Mouse (Mus musculus): ENCODE measurements at regions not wholly inside any gene's neighbourhood (a gene's known extent, or its start where the extent isn't known, plus 50 kb on each side); places are given as distances from the start of the nearest gene placed in this dataset.

DNA sequence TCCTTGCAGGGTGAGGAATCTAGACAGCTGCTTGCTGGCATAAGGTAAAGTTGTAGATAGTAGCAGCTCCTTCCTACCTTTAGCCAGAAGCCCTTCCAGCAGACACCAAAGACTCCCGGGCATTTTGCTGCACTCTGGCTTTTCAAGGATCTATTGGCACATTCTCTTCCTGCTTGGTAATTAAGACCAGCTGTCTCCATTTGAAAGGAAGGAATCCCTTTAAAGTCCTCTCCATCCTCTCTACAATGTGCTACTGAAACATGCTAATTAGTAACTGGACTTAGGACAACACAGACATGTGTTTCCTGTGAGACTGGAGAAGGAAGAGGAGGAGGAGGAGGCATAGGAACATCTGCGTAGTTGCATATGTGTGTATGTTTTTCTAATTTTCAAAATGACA, 189.3 kb downstream of the Csl start:
- H3K4me3 ChIP-seq (ENCODE audit: low read depth, low read length): no peak overlapping the region
- DNase-seq (ENCODE audit: low spot score) (no peak), ATAC-seq (replicated peaks; ENCODE audit: low FRiP score) (no peak)
- no peaks in the 10 kb centered on the region for H3K27me3 ChIP-seq (replicated peaks; ENCODE audit: control insufficient read depth, insufficient read depth, low read length)
- H3K9ac ChIP-seq (ENCODE audit: low read depth, low read length): no peak overlapping the region
- no peaks in the 10 kb centered on the region for H3K4me1 ChIP-seq (replicated peaks; ENCODE audit: control insufficient read depth, insufficient read depth, low read length)
- H3K4me2 ChIP-seq: no peak overlapping the region
- 59% methylated on average over 2 of the region's 2 CpGs for WGBS
- H3K36me3 ChIP-seq (ENCODE audit: control insufficient read depth, insufficient read depth, low read length): no peaks in the 10 kb centered on the region
- H3K27ac ChIP-seq (ENCODE audit: low read depth, low read length): no peak overlapping the region
- no peaks in the 10 kb centered on the region for H3K9me3 ChIP-seq (ENCODE audit: control insufficient read depth, low read length)

DNA sequence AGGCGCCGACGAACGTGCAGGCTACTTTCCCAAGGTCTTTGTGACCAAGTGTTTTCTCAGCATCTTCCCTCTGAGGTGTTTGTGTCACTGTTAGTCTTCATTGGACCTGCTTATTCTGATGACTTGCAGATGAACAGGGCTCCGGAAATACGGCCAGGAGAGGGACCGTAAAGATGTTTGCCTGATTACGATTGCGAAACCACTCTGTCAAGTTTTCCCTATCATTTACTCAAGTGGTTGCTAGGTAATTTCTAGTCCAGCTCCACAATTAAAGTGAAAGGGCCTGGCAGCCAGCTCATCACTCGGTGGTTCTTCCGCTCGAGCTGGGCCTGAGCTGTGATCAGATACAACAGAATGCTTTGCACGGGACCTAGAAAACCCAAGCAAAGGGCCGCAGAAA, 185.5 kb downstream of the Csl start:
- no peaks in the 10 kb centered on the region for H3K4me1 ChIP-seq (replicated peaks; ENCODE audit: control insufficient read depth, insufficient read depth, low read length)
- H3K27me3 ChIP-seq (replicated peaks; ENCODE audit: control insufficient read depth, insufficient read depth, low read length): no peaks in the 10 kb centered on the region
- no peaks in the 10 kb centered on the region for H3K36me3 ChIP-seq (ENCODE audit: control insufficient read depth, insufficient read depth, low read length)
- H3K4me3 ChIP-seq (ENCODE audit: low read depth, low read length): no peak overlapping the region
- H3K9ac ChIP-seq (ENCODE audit: low read depth, low read length): no peak overlapping the region
- ATAC-seq (replicated peaks; ENCODE audit: low FRiP score): no peak
- WGBS: 74% methylated on average over 14 of the region's 14 CpGs
- H3K4me2 ChIP-seq: no peak overlapping the region
- H3K27ac ChIP-seq (ENCODE audit: low read depth, low read length): no peak overlapping the region
- H3K9me3 ChIP-seq (ENCODE audit: control insufficient read depth, low read length): no peaks in the 10 kb centered on the region
- no peak for DNase-seq (ENCODE audit: low spot score)

DNA sequence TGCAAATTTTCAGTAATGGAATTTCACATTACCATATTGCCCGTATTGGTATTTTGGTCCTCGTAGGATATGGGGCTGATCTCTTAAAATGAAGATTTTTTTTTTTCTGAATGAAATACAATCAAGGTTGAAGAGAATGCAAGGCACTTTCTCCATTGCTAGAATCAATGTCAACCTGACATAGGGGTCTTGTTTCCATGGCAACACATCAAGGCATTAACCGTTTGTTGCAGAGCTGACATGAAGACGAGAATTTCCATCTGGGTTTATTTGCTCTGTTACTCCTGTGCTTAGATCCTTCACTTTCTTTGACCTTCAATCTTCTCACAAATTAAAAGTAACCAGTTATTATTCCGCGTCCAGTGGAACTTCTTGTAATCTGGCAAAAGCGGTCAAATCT, 184.2 kb downstream of the Csl start:
- no peak for ATAC-seq (replicated peaks; ENCODE audit: low FRiP score)
- no peak for DNase-seq (ENCODE audit: low spot score)

DNA sequence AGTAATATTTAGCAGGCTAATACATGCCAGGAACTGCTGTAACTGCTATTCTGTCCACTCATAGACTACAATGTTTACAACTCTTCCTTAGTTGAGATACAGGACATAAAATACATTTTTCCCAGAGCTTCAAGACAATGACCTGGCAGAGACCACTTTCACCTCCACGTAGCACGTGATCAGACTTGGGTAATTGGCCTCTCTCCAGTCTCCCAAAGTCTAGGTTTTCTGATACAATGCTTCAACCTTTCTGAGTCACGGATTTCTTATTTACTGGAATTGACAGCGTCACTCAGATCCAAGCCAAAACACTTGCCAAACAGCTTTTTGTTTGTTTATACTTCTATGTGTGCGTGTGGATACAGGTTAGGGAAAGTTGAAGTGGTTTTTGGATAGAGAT, 183.2 kb downstream of the Csl start:
- no peak for DNase-seq (ENCODE audit: low spot score)
- Histone ChIP-seq H3K9me3 (ENCODE audit: control insufficient read depth, low read length) (no peaks in the 10 kb centered on the region), H3K4me3 (ENCODE audit: low read depth, low read length) (no peak overlapping the region), H3K27me3 (replicated peaks; ENCODE audit: control insufficient read depth, insufficient read depth, low read length) (no peaks in the 10 kb centered on the region), H3K4me1 (replicated peaks; ENCODE audit: control insufficient read depth, insufficient read depth, low read length) (no peaks in the 10 kb centered on the region), H3K27ac (ENCODE audit: low read depth, low read length) (no peak overlapping the region), H3K9ac (ENCODE audit: low read depth, low read length) (no peak overlapping the region), H3K4me2 (no peak overlapping the region), H3K36me3 (ENCODE audit: control insufficient read depth, insufficient read depth, low read length) (no peaks in the 10 kb centered on the region)
- WGBS: 77% methylated on average over 5 of the region's 5 CpGs
- ATAC-seq (replicated peaks; ENCODE audit: low FRiP score): no peak

More for the DNA sequence above, 184.2 kb downstream of the Csl start:
- 90% methylated on average over 7 of the region's 7 CpGs for WGBS
- Histone ChIP-seq H3K9me3 (ENCODE audit: control insufficient read depth, low read length) (no peaks in the 10 kb centered on the region), H3K4me2 (no peak overlapping the region), H3K4me3 (ENCODE audit: low read depth, low read length) (no peak overlapping the region), H3K36me3 (ENCODE audit: control insufficient read depth, insufficient read depth, low read length) (no peaks in the 10 kb centered on the region), H3K9ac (ENCODE audit: low read depth, low read length) (no peak overlapping the region), H3K27ac (ENCODE audit: low read depth, low read length) (no peak overlapping the region), H3K4me1 (replicated peaks; ENCODE audit: control insufficient read depth, insufficient read depth, low read length) (no peaks in the 10 kb centered on the region), H3K27me3 (replicated peaks; ENCODE audit: control insufficient read depth, insufficient read depth, low read length) (no peaks in the 10 kb centered on the region)

DNA sequence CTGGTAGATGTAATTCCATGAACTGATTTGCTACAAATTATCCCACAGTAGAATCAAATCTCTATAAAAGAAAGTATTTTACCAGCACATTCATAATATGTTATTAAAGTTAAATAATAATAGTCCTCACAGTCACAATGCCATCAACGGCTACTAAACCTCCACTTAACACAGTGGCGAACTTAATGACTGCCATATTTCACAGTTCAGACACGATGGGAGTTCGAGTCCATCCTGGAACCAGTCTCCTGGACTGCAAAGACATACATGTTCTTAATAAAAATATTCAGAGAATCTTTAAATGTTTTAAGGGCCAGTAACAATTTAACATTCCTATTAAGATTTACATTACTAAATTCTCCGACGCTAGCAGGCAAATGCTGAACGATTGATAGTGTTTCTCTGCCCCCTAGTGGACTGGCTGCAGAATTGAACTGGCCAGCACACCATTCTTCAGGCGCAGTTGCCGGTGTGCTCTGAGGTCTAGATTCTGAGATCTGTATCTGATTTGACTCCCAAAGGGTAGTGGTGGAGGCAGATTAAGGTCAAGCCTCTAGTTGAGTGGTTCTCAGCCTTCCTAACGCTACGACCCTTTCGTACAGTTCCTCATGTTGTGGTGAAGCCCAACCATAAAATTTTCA, 182.3 kb downstream of the Csl start:
- 26% methylated on average over 12 of the region's 12 CpGs for whole genome bisulfite sequencing
- Histone ChIP-seq H3K36me3 (ENCODE audit: control insufficient read depth, insufficient read depth, low read length) (no peaks in the 10 kb centered on the region), H3K4me3 (ENCODE audit: low read depth, low read length) (no peak overlapping the region), H3K27me3 (replicated peaks; ENCODE audit: control insufficient read depth, insufficient read depth, low read length) (no peaks in the 10 kb centered on the region), H3K4me2 (no peak overlapping the region), H3K9ac (ENCODE audit: low read depth, low read length) (no peak overlapping the region), H3K27ac (ENCODE audit: low read depth, low read length) (no peak overlapping the region), H3K4me1 (replicated peaks; ENCODE audit: control insufficient read depth, insufficient read depth, low read length) (no peaks in the 10 kb centered on the region), H3K9me3 (ENCODE audit: control insufficient read depth, low read length) (no peaks in the 10 kb centered on the region)
- DNase-seq (ENCODE audit: low spot score) (no peak), ATAC-seq (replicated peaks; ENCODE audit: low FRiP score) (no peak; the same call in 1 of the 2 replicates)

DNA sequence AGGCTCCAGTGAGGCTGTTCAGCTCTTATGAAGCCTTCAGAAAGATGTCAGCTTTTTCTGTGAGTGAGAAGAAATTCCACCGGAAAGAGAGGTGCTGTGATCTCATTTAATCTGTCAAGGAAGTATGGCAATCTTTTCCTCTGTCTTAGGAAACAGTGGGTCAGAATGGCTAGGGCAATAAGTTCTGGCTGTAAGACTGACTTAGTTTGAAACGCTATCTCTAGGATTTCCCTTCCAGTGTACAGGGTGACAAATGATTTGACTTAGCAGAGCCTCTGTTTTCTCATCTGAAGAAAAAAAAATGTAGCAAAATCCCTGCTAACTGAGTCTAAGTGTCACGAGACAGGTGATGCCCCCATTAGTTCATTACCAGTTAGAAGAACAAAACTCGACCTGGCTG, 181.1 kb downstream of the Csl start:
- no peak for DNase-seq (ENCODE audit: low spot score)
- H3K9ac ChIP-seq (ENCODE audit: low read depth, low read length): no peak overlapping the region
- no peaks in the 10 kb centered on the region for H3K27me3 ChIP-seq (replicated peaks; ENCODE audit: control insufficient read depth, insufficient read depth, low read length)
- no peaks in the 10 kb centered on the region for H3K36me3 ChIP-seq (ENCODE audit: control insufficient read depth, insufficient read depth, low read length)
- 40% methylated on average over 4 of the region's 4 CpGs for WGBS
- H3K27ac ChIP-seq (ENCODE audit: low read depth, low read length): no peak overlapping the region
- no peak overlapping the region for H3K4me2 ChIP-seq
- no peak for ATAC-seq (replicated peaks; ENCODE audit: low FRiP score)
- H3K4me3 ChIP-seq (ENCODE audit: low read depth, low read length): no peak overlapping the region
- H3K4me1 ChIP-seq (replicated peaks; ENCODE audit: control insufficient read depth, insufficient read depth, low read length): no peaks in the 10 kb centered on the region
- no peaks in the 10 kb centered on the region for H3K9me3 ChIP-seq (ENCODE audit: control insufficient read depth, low read length)

DNA sequence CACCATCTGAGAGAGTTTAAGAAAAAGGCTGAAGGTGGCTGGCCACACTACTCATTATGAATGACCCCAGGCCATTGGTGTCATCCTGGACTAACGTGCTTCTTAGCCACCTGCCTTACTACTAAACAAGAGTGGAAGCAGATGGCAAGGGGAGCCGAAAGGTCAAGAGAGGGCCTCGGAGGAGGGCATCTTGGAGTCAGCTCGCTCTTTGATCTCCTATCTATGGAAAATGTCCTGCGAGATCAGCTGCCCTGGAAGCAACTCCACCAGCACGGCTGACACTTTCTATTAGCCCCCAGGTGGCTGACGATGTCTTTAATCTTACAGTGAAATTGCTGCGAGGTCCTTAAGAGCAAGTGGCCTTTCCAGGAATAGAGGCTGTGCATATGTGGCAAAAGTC, 179.3 kb downstream of the Csl start:
- no peak for DNase-seq (ENCODE audit: low spot score)
- 44% methylated on average over 8 of the region's 8 CpGs for WGBS
- Histone ChIP-seq H3K9me3 (ENCODE audit: control insufficient read depth, low read length) (no peaks in the 10 kb centered on the region), H3K27me3 (replicated peaks; ENCODE audit: control insufficient read depth, insufficient read depth, low read length) (no peaks in the 10 kb centered on the region), H3K4me1 (replicated peaks; ENCODE audit: control insufficient read depth, insufficient read depth, low read length) (no peaks in the 10 kb centered on the region), H3K9ac (ENCODE audit: low read depth, low read length) (no peak overlapping the region), H3K27ac (ENCODE audit: low read depth, low read length) (no peak overlapping the region), H3K4me3 (ENCODE audit: low read depth, low read length) (no peak overlapping the region), H3K4me2 (no peak overlapping the region), H3K36me3 (ENCODE audit: control insufficient read depth, insufficient read depth, low read length) (no peaks in the 10 kb centered on the region)
- ATAC-seq (replicated peaks; ENCODE audit: low FRiP score): no peak

DNA sequence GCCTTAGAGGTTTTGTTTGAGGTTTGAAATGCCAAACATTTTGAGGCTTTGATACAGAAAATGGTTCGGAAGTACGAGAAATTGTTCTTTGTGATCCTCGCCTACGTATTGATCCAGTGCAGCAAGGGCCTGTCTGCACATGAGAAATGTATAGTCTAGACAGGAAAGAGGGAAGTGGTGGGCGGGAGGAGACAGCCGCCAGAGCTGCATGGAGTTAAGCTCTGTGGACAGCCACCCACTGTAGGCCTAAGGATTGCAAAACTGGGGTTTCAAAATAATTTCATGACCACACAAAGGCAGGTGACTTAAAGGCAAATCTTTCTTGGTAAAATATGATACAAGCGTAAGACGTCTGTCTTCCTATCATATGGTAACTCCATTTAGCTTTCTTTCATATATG, 178.4 kb downstream of the Csl start:
- no peak overlapping the region for H3K27ac ChIP-seq (ENCODE audit: low read depth, low read length)
- DNase-seq (ENCODE audit: low spot score): no peak
- no peak for ATAC-seq (replicated peaks; ENCODE audit: low FRiP score)
- no peaks in the 10 kb centered on the region for H3K27me3 ChIP-seq (replicated peaks; ENCODE audit: control insufficient read depth, insufficient read depth, low read length)
- no peaks in the 10 kb centered on the region for H3K4me1 ChIP-seq (replicated peaks; ENCODE audit: control insufficient read depth, insufficient read depth, low read length)
- WGBS: 54% methylated on average over 8 of the region's 8 CpGs
- no peaks in the 10 kb centered on the region for H3K36me3 ChIP-seq (ENCODE audit: control insufficient read depth, insufficient read depth, low read length)
- H3K4me2 ChIP-seq: no peak overlapping the region
- H3K9ac ChIP-seq (ENCODE audit: low read depth, low read length): no peak overlapping the region
- no peak overlapping the region for H3K4me3 ChIP-seq (ENCODE audit: low read depth, low read length)
- H3K9me3 ChIP-seq (ENCODE audit: control insufficient read depth, low read length): no peaks in the 10 kb centered on the region

DNA sequence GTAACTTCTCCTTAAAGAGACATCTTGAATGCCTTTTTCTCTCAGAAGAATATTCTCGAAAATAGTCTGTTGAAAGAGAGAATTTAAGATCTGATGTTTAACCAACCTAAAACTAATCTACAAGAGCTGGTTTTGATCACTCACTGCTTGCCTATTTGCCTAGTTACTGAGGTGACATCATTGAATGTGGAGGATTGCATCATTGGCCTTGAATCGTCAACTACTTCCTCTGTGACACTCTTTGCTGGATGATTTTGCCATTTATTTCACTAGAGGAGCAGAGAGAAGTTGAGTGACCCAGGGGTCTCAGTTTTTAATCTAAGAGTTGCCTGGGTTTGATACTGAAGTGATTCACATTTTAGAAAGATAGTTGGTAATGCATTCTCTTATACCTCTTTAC, 174.6 kb downstream of the Csl start:
- Histone ChIP-seq H3K36me3 (ENCODE audit: control insufficient read depth, insufficient read depth, low read length) (no peaks in the 10 kb centered on the region), H3K4me1 (replicated peaks; ENCODE audit: control insufficient read depth, insufficient read depth, low read length) (no peaks in the 10 kb centered on the region), H3K9me3 (ENCODE audit: control insufficient read depth, low read length) (no peaks in the 10 kb centered on the region), H3K9ac (ENCODE audit: low read depth, low read length) (no peak overlapping the region), H3K4me2 (no peak overlapping the region), H3K27ac (ENCODE audit: low read depth, low read length) (no peak overlapping the region), H3K27me3 (replicated peaks; ENCODE audit: control insufficient read depth, insufficient read depth, low read length) (no peaks in the 10 kb centered on the region), H3K4me3 (ENCODE audit: low read depth, low read length) (no peak overlapping the region)
- ATAC-seq (replicated peaks; ENCODE audit: low FRiP score) (no peak), DNase-seq (ENCODE audit: low spot score) (no peak)
- 56% methylated on average over 2 of the region's 2 CpGs for WGBS

Measured in liver, embryonic 11.5 days (tissue).